Mouse (Mus musculus) heart, embryonic 11.5 days (tissue): ENCODE measurements around the gene Reep3. TPM values are rescaled to one million over a fixed set of nuclear protein-coding genes. Genes with fewer than 3 reads are reported as not detected.
A peak's percentile ranks its signal among the peaks of the same experiment; 100 is the strongest.

Experiments
- ATAC-seq: fragments of 200-750 bp; cut with Nextera tagmentation; replicated peaks from 2 replicates; pipeline ENCODE4 v1.8.0; 2017; ENCODE audit warnings: moderate library complexity; ENCODE audit not compliant: insufficient number of reproducible peaks, low FRiP score, low TSS enrichment
- H3K27ac ChIP-seq: fragments of 300-500 bp; sonication (generic); 2 replicates; pipeline ENCODE4 v1.5.1; 2014; ENCODE audit warnings: mild to moderate bottlenecking, low read depth, low read length
- H3K27me3 ChIP-seq: fragments of 300-500 bp; sonication (generic); 2 replicates; pipeline ENCODE4 v1.6.1; 2014; ENCODE audit warnings: mild to moderate bottlenecking, low read length, mixed read lengths; ENCODE audit not compliant: control insufficient read depth, insufficient read depth
- H3K36me3 ChIP-seq: fragments of 300-500 bp; sonication (generic); 2 replicates; pipeline ENCODE4 v1.6.1; 2014; ENCODE audit warnings: mild to moderate bottlenecking, low read length, moderate library complexity, mixed read lengths; ENCODE audit not compliant: control insufficient read depth, insufficient read depth
- H3K4me1 ChIP-seq: fragments of 300-500 bp; sonication (generic); 2 replicates; pipeline ENCODE4 v1.6.1; 2014; ENCODE audit warnings: low read length; ENCODE audit not compliant: control insufficient read depth, insufficient read depth
- H3K4me2 ChIP-seq: fragments of 300-500 bp; sonication (generic); 2 replicates; pipeline ENCODE4 v1.6.1; 2014; ENCODE audit warnings: mild to moderate bottlenecking, moderate library complexity
- H3K4me3 ChIP-seq: fragments of 300-500 bp; sonication (generic); 2 replicates; pipeline ENCODE4 v1.5.1; 2014; ENCODE audit warnings: low read depth, low read length
- H3K9ac ChIP-seq: fragments of 300-500 bp; sonication (generic); 2 replicates; pipeline ENCODE4 v1.6.1; 2014; ENCODE audit warnings: mild to moderate bottlenecking, low read depth, low read length, moderate library complexity
- H3K9me3 ChIP-seq: fragments of 300-500 bp; sonication (generic); replicated peaks from 2 replicates; pipeline ENCODE4 v1.6.1; 2016; ENCODE audit warnings: low read length; ENCODE audit not compliant: control insufficient read depth
- WGBS: fragments of 180-500 bp; shearing (Covaris S2); extraction: QIAGEN DNeasy Blood & Tissue Kit; methylation state at CpG from one replicate; pipeline ENCODE4 v1.1.7; 2014; ENCODE audit not compliant: insufficient replicate concordance; 5-methylcytosine and 5-hydroxymethylcytosine counted together
- polyA plus RNA-seq: library from polyadenylated mRNA; unstranded; fragments of >200 nt; fragmentation: Nextera tagmentation; extraction: Ambion mirVana; gene quantifications from 2 replicates; pipeline ENCODE4 v1.2.1, GENCODE M21; 2014

Gene Reep3
- polyA plus RNA-seq, 1 experiment from 2014 or later: 23.7 TPM

DNA sequence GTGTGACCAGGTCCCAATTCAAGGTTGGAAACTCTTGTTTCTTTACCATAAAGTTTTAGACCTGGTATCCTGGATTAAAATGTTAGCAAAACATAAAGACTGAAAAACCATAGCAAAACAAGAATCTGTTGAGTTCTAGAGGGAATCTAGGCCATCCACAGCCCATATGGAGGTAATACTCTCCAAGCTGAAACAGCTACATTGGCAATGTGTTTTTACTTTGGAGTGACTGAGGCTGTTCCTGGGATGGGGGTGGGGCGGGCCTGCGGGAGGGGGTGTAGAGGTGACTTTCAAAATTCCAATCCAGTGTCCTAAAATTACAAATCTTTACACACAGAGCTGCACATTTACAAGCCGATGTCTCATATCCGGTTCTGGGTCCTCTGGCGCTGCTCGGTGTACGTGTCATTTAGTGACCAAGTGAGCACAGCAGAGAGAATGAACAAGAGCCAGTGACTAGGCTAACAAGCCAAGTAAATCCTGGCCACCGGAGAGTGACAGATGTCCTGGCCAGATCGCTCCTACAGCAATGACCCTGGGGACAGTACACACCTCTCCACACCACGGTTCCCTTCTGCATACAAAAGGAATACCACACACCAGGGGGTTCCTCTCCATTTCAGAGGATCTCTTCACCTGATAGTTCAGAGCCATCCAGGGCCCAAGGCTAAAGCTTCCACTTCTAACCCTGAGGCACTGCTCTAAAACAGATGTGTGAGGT lies 13.1 kb downstream of the Reep3 start:
- H3K4me2 ChIP-seq: no peak overlapping the region
- no peaks in the 10 kb centered on the region for H3K9me3 ChIP-seq
- ATAC-seq: no peak
- H3K4me3 ChIP-seq: no peak overlapping the region
- H3K9ac ChIP-seq: no peak overlapping the region
- H3K27me3 ChIP-seq: no peaks in the 10 kb centered on the region
- H3K4me1 ChIP-seq: peaks cover 17% of the 10 kb centered on the region
- H3K36me3 ChIP-seq: no peaks in the 10 kb centered on the region
- WGBS: 67% methylated on average over 10 of the region's 10 CpGs
- H3K27ac ChIP-seq: no peak overlapping the region

DNA sequence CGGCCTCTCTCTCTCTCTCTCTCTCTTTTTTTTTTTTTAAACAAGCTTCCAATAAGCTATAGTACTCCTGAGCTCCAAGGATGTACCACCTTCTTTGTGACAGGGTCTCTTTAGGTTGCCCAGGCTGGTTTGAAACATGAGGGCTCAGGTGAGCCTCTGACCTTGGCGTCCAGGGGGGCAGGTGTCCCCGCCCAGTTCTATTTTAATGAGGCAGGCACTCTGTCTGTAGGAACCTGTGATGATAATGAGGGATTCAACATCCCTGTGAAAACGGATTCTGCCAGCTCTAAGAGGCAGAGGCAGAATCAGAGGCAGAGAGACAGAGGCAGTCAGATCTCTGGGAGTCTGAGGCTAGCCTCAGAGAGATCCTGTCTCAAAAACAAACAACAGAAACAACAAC lies 14.2 kb downstream of the Reep3 start:
- ATAC-seq: no peak
- Histone ChIP-seq H3K9me3 (no peaks in the 10 kb centered on the region), H3K27me3 (no peaks in the 10 kb centered on the region), H3K9ac (no peak overlapping the region), H3K4me2 (no peak overlapping the region), H3K27ac (no peak overlapping the region), H3K4me3 (no peak overlapping the region), H3K36me3 (no peaks in the 10 kb centered on the region), H3K4me1 (peaks cover 19% of the 10 kb centered on the region)
- 80% methylated on average over 4 of the region's 4 CpGs for WGBS

DNA sequence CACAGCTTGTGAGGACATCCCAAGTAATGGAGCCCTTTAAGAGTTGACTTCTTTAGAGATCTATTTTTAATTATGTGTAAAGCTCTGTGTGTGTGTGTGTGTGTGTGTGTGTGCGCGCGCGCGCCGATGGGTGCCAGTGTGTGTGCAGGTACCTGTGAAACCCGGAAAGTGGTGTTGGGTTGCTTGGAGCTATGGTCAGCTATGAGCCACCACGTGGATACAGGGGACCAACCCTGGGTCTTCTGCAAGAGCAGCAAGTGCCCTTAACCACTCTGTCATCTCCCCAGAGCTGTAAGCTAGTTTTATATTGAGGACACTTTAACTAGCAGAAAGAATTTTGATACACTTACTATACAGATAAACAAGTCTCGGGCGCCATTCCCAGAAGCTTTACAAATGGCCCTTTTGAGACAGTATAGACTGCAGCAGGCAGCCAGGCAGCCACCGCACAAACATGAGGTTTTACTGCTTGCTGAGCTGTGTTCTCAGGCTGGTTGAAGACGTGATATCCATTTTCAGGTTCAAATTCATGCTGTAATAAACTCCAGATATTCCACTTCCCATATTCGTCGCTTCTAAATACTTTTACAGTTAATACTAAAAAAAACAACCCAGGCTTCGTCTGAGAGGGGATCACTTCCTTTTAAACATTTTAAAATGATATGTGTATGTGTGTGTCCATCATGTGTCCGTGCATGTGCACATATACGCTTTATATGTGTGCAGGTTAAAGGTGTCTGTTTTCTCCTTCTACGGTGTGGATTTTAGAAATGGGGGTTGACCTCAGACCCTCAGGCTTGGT lies 15.3 kb downstream of the Reep3 start:
- WGBS: 85% methylated on average over 18 of the region's 18 CpGs
- no peaks in the 10 kb centered on the region for H3K9me3 ChIP-seq
- no peak overlapping the region for H3K9ac ChIP-seq
- H3K36me3 ChIP-seq: no peaks in the 10 kb centered on the region
- no peak for ATAC-seq
- H3K4me1 ChIP-seq: peaks cover 12% of the 10 kb centered on the region
- H3K27ac ChIP-seq: no peak overlapping the region
- no peak overlapping the region for H3K4me3 ChIP-seq
- H3K27me3 ChIP-seq: no peaks in the 10 kb centered on the region
- H3K4me2 ChIP-seq: no peak overlapping the region

DNA sequence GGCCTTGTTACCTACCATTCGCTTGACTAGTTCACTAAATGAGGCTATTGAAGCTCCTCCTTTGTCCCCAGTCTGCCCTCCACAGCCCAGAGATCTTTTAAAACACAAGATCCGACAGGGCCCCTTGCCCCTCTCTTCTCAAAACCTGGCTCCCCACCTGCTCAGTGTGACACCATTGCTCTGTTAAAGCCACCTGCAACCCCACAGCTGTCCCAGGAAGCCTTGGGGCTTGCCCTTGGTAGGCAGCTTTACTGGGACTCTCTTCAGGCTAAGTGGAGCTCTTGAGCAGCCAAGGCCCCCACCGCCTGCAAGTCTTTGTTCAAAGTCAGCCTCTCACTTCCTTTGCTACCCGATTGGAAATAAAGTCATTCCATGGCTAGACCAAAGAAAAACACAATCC lies 17.7 kb downstream of the Reep3 start:
- Histone ChIP-seq H3K4me3 (no peak overlapping the region), H3K4me2 (no peak overlapping the region), H3K9me3 (no peaks in the 10 kb centered on the region), H3K36me3 (no peaks in the 10 kb centered on the region), H3K27ac (peak overlapping the region; percentile 75; the same call in 1 of the 2 replicates), H3K4me1 (peaks cover 12% of the 10 kb centered on the region), H3K9ac (no peak overlapping the region), H3K27me3 (no peaks in the 10 kb centered on the region)
- ATAC-seq: no peak
- 44% methylated on average over 4 of the region's 4 CpGs for WGBS

DNA sequence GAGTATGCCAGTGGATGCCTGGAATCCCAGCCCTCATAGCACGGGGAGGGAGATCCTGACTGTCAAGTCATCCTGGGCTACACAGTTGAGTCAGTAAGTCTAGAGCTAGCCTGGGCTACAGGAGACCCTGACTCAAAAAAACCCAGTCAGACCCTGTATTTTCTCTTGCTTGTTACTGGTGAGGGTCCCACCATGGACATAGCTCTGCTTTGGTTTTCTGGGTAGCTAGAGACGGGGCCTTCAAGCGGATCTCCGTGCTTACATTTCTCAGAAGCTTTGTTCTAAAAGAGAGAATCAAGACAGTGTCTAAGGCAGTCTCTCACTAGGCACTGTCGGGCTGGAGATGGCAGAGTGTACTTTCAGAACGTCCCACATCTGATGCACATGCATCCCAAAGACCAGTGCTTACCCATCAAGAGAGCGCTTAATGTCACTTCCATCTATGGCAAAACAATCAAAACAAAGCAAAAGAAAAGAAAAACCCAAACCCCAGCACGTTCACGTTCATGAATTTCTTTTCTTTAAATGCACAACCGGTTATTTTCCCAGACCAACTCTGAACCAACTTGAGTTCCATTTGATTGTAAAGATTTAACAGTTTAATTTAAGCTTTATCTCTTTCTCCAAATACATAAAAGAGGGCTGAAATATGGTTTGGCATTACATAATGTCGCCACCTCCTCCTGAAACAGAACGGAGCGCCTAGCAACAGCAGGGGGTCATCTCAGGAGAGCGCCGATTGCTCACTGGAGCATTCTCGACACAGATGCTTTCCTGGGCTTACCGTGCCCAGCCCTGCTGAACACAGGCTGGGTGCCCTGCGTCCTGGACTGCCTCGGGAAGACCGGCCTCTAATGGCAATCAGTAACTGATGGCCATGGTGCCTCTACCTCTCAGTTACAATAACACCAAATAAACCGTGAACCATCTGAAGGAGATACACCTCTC lies 20.5 kb downstream of the Reep3 start:
- no peak overlapping the region for H3K9ac ChIP-seq
- no peak overlapping the region for H3K4me2 ChIP-seq
- H3K4me3 ChIP-seq: no peak overlapping the region
- H3K27me3 ChIP-seq: no peaks in the 10 kb centered on the region
- H3K4me1 ChIP-seq: peaks cover 16% of the 10 kb centered on the region
- no peaks in the 10 kb centered on the region for H3K36me3 ChIP-seq
- no peaks in the 10 kb centered on the region for H3K9me3 ChIP-seq
- H3K27ac ChIP-seq: no peak overlapping the region
- no peak for ATAC-seq
- 75% methylated on average over 21 of the region's 21 CpGs for WGBS

DNA sequence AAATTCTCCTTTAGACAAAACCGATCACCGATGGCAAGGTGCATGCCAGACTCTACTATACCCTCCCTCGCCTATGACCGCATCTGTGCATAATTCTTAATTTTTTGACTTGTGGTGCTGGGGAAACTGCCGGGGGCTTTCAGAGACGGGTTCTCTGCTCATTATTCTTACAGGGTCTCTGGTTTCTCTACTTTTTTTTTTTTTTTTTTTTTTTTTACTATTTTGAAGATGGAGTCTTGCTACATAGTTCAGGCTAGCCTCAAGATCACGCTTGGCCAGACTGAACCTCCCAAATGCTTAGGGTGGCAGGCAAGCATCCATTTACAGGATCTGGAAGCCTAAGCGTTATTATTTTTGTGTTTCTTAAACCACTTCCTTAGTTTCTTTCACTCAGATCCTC lies 23.2 kb downstream of the Reep3 start:
- no peaks in the 10 kb centered on the region for H3K9me3 ChIP-seq
- peaks cover 12% of the 10 kb centered on the region; the same call in 1 of the 2 replicates for H3K4me1 ChIP-seq
- no peak overlapping the region for H3K4me2 ChIP-seq
- H3K36me3 ChIP-seq: no peaks in the 10 kb centered on the region
- no peak overlapping the region for H3K4me3 ChIP-seq
- no peak for ATAC-seq
- H3K9ac ChIP-seq: no peak overlapping the region
- no peaks in the 10 kb centered on the region for H3K27me3 ChIP-seq
- H3K27ac ChIP-seq: no peak overlapping the region
- 91% methylated on average over 8 of the region's 8 CpGs for WGBS

DNA sequence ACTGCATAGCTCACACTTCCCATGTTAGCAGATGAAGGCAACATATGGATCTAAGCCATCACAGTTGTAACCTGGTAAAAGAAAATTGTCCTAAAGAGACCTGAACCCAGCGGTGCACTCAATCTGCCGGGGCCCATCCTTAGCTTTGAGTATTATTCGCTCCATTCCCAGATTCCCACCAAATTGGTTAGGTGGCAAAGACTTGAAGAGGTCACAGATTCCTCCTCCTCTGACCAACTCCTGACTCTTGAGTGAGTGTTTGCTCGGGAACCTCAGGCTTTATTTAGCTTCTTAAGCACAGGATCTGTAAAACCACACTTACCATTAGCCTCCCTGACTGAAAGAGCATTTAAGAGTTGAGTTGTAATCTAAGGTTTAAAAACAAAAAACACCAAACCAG lies 24.1 kb downstream of the Reep3 start:
- Histone ChIP-seq H3K27ac (no peak overlapping the region), H3K9me3 (no peaks in the 10 kb centered on the region), H3K4me3 (no peak overlapping the region), H3K9ac (no peak overlapping the region), H3K27me3 (no peaks in the 10 kb centered on the region), H3K4me1 (peaks cover 10% of the 10 kb centered on the region; the same call in 1 of the 2 replicates), H3K36me3 (no peaks in the 10 kb centered on the region), H3K4me2 (no peak overlapping the region)
- 74% methylated on average over 4 of the region's 4 CpGs for WGBS
- no peak for ATAC-seq

DNA sequence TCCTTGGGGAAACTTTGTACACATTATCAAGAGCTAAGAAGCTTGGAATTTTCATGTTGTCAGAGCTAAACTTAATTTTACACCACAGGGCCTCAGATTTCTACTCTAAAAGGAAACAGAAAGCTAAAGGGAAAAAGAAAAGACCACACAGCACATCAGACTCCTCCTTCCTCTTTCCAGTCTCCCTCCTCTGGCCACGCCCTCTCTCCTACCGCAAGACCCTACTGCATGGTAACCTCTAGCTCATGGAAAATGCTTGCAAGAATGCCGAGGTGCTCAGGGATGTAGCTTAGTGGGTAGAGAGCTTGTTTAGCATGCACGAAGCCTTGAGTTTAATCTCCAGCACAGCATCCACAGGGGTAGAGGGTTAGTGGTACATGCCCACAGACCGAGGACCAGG lies 24.9 kb downstream of the Reep3 start:
- no peak overlapping the region for H3K4me3 ChIP-seq
- ATAC-seq: no peak
- H3K27ac ChIP-seq: no peak overlapping the region
- 78% methylated on average over 5 of the region's 5 CpGs for WGBS
- peaks cover 10% of the 10 kb centered on the region; the same call in 1 of the 2 replicates for H3K4me1 ChIP-seq
- H3K9ac ChIP-seq: no peak overlapping the region
- H3K4me2 ChIP-seq: no peak overlapping the region
- no peaks in the 10 kb centered on the region for H3K9me3 ChIP-seq
- no peaks in the 10 kb centered on the region for H3K36me3 ChIP-seq
- no peaks in the 10 kb centered on the region for H3K27me3 ChIP-seq
